Mouse (Mus musculus) erythroblast, adult 5-6 weeks (primary cell): ENCODE measurements around the gene Znrf1. TPM values are rescaled to one million over a fixed set of nuclear protein-coding genes. Genes with fewer than 3 reads are reported as not detected.
A peak's percentile ranks its signal among the peaks of the same experiment; 100 is the strongest.
"Not testable (repeated sequence)": the region's sequence is repeated elsewhere in the genome, so short reads cannot be mapped to it uniquely, and the experiment has no call there.

ENCODE experiments used
- ATAC-seq: replicated peaks from 2 replicates; pipeline ENCODE4 v1.8.0; 2016; ENCODE audit warnings: moderate number of reproducible peaks, mild to moderate bottlenecking, moderate TSS enrichment, inconsistent platforms; ENCODE audit not compliant: poor library complexity, low FRiP score, severe bottlenecking
- total RNA-seq, 2 experiments: library from RNA; stranded (forward) in 1 of 2; stranded (reverse) in 1 of 2; fragments of 150-400 nt in 1 of 2; fragments of 200-764, 138-1000 nt in 1 of 2; gene quantifications; 2 replicates each; pipeline versions ENCODE4 v1.2.3 to v1.2.4; 2015 to 2017; ENCODE audit warnings: low replicate concordance in 2 of 2

Znrf1 gene
- total RNA-seq, 2 experiments from 2014 or later = 5.8 to 7.1 TPM

- peak; percentile 59 for ATAC-seq
Measured at GRCm38 (mm10) chr8:111625694-111626527, 90.0 kb downstream of the Znrf1 start.

GRCm38 (mm10) chr8:111626528-111626820 is 90.6 kb downstream of the Znrf1 start:
- no peak for ATAC-seq

- no peak for ATAC-seq
Measured at GRCm38 (mm10) chr8:111626933-111627332, 91.0 kb downstream of the Znrf1 start.

GRCm38 (mm10) chr8:111627923-111628322 is 92.0 kb downstream of the Znrf1 start:
- ATAC-seq = no peak

- no peak for ATAC-seq
Measured at GRCm38 (mm10) chr8:111628401-111628800, 92.5 kb downstream of the Znrf1 start.

GRCm38 (mm10) chr8:111628894-111629501 is 93.1 kb downstream of the Znrf1 start:
- no peak for ATAC-seq

- peak; percentile 53; the same call in 1 of the 2 replicates for ATAC-seq
Measured at GRCm38 (mm10) chr8:111630105-111630521, 94.2 kb downstream of the Znrf1 start, which contains the start of gene Ldhd. Ldhd (minus strand) TSS chr8:111630374.

- ATAC-seq = no peak
Measured at GRCm38 (mm10) chr8:111631589-111631988, 95.7 kb downstream of the Znrf1 start.

- ATAC-seq = no peak
Measured at GRCm38 (mm10) chr8:111632976-111633375, 97.1 kb downstream of the Znrf1 start.

- no peak for ATAC-seq
Measured at GRCm38 (mm10) chr8:111638086-111638485, 102.2 kb downstream of the Znrf1 start.

GRCm38 (mm10) chr8:111641064-111641463 is 105.2 kb downstream of the Znrf1 start:
- ATAC-seq = no peak

- no peak for ATAC-seq
Measured at GRCm38 (mm10) chr8:111642496-111642895, 106.6 kb downstream of the Znrf1 start.

GRCm38 (mm10) chr8:111642939-111643263 is 107.0 kb downstream of the Znrf1 start:
- peak; percentile 29 for ATAC-seq

GRCm38 (mm10) chr8:111643264-111644141 is 107.6 kb downstream of the Znrf1 start, which contains the start of gene Zfp1:
Zfp1 (plus strand) TSS chr8:111643401.
- ATAC-seq = peak; percentile 97

- not testable (repeated sequence) for ATAC-seq
Measured at GRCm38 (mm10) chr8:111644286-111645051, 108.6 kb downstream of the Znrf1 start.

- no peak for ATAC-seq
Measured at GRCm38 (mm10) chr8:111645715-111646114, 109.8 kb downstream of the Znrf1 start.

GRCm38 (mm10) chr8:111648834-111649233 is 112.9 kb downstream of the Znrf1 start:
- ATAC-seq = no peak

GRCm38 (mm10) chr8:111650651-111651050 is 114.8 kb downstream of the Znrf1 start:
- no peak for ATAC-seq

GRCm38 (mm10) chr8:111653524-111653923 is 117.6 kb downstream of the Znrf1 start:
- ATAC-seq = no peak
